Mouse (Mus musculus): ENCODE measurements at regions not wholly inside any gene's neighbourhood (a gene's known extent, or its start where the extent isn't known, plus 50 kb on each side); places are given as distances from the start of the nearest gene placed in this dataset.

DNA sequence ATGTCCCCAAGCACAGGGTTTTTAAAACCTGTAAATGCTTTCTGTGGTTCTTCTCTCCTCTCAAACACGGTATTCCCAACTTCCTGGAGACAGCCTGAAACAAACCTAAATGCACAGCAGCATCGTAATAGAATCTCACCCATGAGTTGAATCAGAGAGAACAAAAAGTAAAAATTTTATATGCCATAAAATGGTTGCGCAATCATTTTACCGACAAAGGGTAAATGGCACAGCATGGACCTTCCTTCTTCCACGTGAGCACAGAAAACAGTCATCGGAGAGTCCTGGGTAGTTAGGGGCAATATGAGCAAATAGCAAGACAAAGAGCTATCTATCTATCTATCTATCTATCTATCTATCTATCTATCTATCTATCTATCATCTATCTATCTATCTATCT, 79.3 kb upstream of the Plcb4 start:
- DNase-seq, result no peak
- intact Hi-C loops (cut with DNase I; ENCODE audit: low total_unique reads), result no loop called here

DNA sequence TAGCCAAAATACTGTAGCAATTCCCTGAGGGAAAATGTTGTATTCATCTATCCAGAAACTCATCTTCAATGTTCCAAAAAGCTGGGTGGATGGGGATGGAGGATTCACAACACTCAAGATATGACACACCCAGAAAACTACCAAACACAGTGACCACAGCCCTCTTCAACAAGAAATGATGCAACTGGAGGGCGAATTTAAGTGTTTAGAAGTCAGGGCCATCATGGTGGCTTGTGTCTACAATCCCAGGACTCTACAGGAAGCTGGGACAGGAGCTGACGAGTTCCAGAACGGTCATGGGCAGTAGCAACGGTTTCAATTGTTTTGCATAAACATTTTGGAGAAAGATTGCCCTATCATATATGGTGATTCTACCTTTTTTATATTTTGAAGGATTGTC, 78.8 kb upstream of the Plcb4 start:
- DNase-seq, result no peak
- intact Hi-C loops (cut with DNase I; ENCODE audit: low total_unique reads), result no loop called here

DNA sequence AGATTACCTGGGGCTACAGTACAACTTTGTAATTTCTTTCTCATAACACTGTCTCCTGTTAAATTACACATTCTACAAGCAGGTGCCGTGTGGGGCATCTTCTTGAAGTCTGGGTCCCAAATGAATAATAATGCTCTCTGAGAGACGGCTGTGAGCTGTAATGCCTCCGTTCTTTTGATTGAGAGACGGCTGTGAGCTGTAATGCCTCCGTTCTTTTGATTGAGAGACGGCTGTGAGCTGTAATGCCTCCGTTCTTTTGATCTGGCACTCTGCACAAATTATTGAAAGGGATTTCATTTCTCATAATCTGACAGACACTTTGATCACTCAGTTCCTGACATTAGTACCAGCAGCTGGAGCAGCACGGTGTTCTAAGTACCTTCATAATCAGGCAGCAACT, 76.5 kb upstream of the Plcb4 start:
- intact Hi-C loops (cut with DNase I; ENCODE audit: low total_unique reads), result no loop called here
- no peak for DNase-seq

DNA sequence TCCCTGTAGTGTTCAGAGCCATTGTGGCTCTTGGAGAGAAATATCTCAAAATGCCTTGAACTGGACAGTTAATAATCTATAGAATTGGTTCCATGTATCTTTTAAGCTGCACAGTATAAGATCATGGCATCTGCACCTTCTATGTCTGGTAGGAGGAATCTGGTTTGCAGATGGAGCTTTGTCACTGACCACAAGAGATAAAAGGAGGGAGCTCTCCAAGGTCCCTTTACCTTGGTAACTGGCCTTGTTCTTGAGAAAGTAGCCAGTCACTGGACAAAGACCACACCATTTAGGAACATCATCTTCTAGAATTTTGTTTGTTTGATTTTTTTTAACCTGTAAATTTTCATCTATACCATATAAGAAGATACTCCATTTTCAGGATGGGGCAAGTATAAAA, 52.5 kb upstream of the Plcb4 start:
- no peak for DNase-seq
- intact Hi-C loops (cut with DNase I; ENCODE audit: low total_unique reads), result no loop called here
